Mouse (Mus musculus): Measurements from ENCODE around the gene Ctnnb1.

- TF ChIP-seq CTCF (IDR thresholded peaks at IDR 0.05; ENCODE audit: borderline replicate concordance, control insufficient read depth, extremely low read depth, insufficient read depth, low read length, poor library complexity) (no peak), POLR2A (IDR thresholded peaks at IDR 0.05; ENCODE audit: control insufficient read depth, extremely low read depth, insufficient read depth, low read length, poor library complexity) (no peak)
Measured at GRCm38 (mm10) chr9:120963720-120964119, 34.7 kb downstream of the Ctnnb1 start.

Data from thymus, adult 2 months (tissue).